Mouse (Mus musculus) limb, embryonic 11.5 days (tissue): Measurements from ENCODE around the gene Rad50. TPM values are rescaled to one million over a fixed set of nuclear protein-coding genes. Genes with fewer than 3 reads are reported as not detected.

Experiments
- ATAC-seq: fragments of 200-750 bp; cut with Nextera tagmentation; 2 replicates; pipeline ENCODE4 v1.8.0; 2017; ENCODE audit warnings: low read depth; ENCODE audit not compliant: insufficient number of reproducible peaks, low FRiP score, low TSS enrichment
- DNase-seq: peaks from one replicate; pipeline ENCODE4 v3.0.0-alpha.2; 2015; ENCODE audit warnings: low spot score
- H3K27ac ChIP-seq: fragments of 300-500 bp; sonication (generic); replicated peaks from 2 replicates; pipeline ENCODE4 v1.5.1; 2014; ENCODE audit warnings: low read depth, mild to moderate bottlenecking, low read length
- H3K27me3 ChIP-seq: fragments of 300-500 bp; sonication (generic); 2 replicates; pipeline ENCODE4 v1.6.1; 2014; ENCODE audit warnings: mild to moderate bottlenecking, low read length, mixed read lengths; ENCODE audit not compliant: control insufficient read depth, insufficient read depth
- H3K36me3 ChIP-seq: fragments of 300-500 bp; sonication (generic); 2 replicates; pipeline ENCODE4 v1.6.1; 2014; ENCODE audit warnings: mild to moderate bottlenecking, low read length, moderate library complexity, mixed read lengths; ENCODE audit not compliant: control insufficient read depth, insufficient read depth
- H3K4me1 ChIP-seq: fragments of 300-500 bp; sonication (generic); 2 replicates; pipeline ENCODE4 v1.6.1; 2014; ENCODE audit warnings: low read length, mixed read lengths; ENCODE audit not compliant: control insufficient read depth, insufficient read depth
- H3K4me2 ChIP-seq: fragments of 300-500 bp; sonication (generic); 2 replicates; pipeline ENCODE4 v1.6.1; 2014; ENCODE audit warnings: low read depth, mild to moderate bottlenecking, moderate library complexity; ENCODE audit not compliant: severe bottlenecking
- H3K4me3 ChIP-seq: fragments of 300-500 bp; sonication (generic); 2 replicates; pipeline ENCODE4 v1.5.1; 2014; ENCODE audit warnings: low read depth, low read length
- H3K9ac ChIP-seq: fragments of 300-500 bp; sonication (generic); 2 replicates; pipeline ENCODE4 v1.6.1; 2014; ENCODE audit warnings: mild to moderate bottlenecking, low read length
- H3K9me3 ChIP-seq: fragments of 300-500 bp; sonication (generic); 2 replicates; pipeline ENCODE4 v1.6.1; 2016; ENCODE audit warnings: low read length; ENCODE audit not compliant: control insufficient read depth
- WGBS: fragments of 180-500 bp; shearing (Covaris S2); extraction: QIAGEN DNeasy Blood & Tissue Kit; methylation state at CpG from one replicate; pipeline ENCODE4 v1.1.7; 2014; 5-methylcytosine and 5-hydroxymethylcytosine counted together
- polyA plus RNA-seq: library from polyadenylated mRNA; unstranded; fragments of >200 nt; fragmentation: Nextera tagmentation; extraction: Ambion mirVana; gene quantifications from 2 replicates; pipeline ENCODE4 v1.2.1, GENCODE M21; 2014

Gene Rad50
- polyA plus RNA-seq = 26.4 and 28.7 TPM in 2 replicates

GRCm38 (mm10) chr11:53706934-53707717 is at the start of gene Rad50:
Gene Rad50, minus strand, starts transcription at chr11:53707319.
- Histone ChIP-seq H3K27ac (peak within 1 kb of the TSS; percentile 83), H3K27me3 (no peaks in the 10 kb centered on the region), H3K4me1 (peaks cover 4% of the 10 kb centered on the region; the same call in 1 of the 2 replicates), H3K9ac (peak within 1 kb of the TSS; percentile 87), H3K4me2 (peak within 1 kb of the TSS; percentile 90), H3K9me3 (no peaks in the 10 kb centered on the region), H3K36me3 (no peaks in the 10 kb centered on the region; the same call in 1 of the 2 replicates), H3K4me3 (peak within 1 kb of the TSS; percentile 74)
- 5% methylated on average over 55 of the region's 55 CpGs for WGBS
- ATAC-seq = peak; percentile 83
- DNase-seq = peak; percentile 92

- no peak for ATAC-seq
- Histone ChIP-seq H3K27ac (no peak overlapping the region), H3K27me3 (no peaks in the 10 kb centered on the region)
These were observed 48.0 kb upstream of the Rad50 start for GRCm38 (mm10) chr11:53755011-53755595.

GRCm38 (mm10) chr11:53749716-53750352 is 42.7 kb upstream of the Rad50 start:
- Histone ChIP-seq H3K4me3 (no peak overlapping the region), H3K27ac (no peak overlapping the region), H3K4me2 (no peak overlapping the region), H3K9me3 (no peaks in the 10 kb centered on the region), H3K9ac (no peak overlapping the region), H3K27me3 (no peaks in the 10 kb centered on the region), H3K4me1 (no peaks in the 10 kb centered on the region), H3K36me3 (no peaks in the 10 kb centered on the region)
- WGBS = 62% methylated on average over 5 of the region's 5 CpGs
- ATAC-seq = no peak
- no peak for DNase-seq

More at GRCm38 (mm10) chr11:53755011-53755595, 48.0 kb upstream of the Rad50 start:
- 84% methylated on average over 12 of the region's 12 CpGs for WGBS
- Histone ChIP-seq H3K36me3 (no peaks in the 10 kb centered on the region), H3K9ac (no peak overlapping the region), H3K9me3 (no peaks in the 10 kb centered on the region), H3K4me3 (no peak overlapping the region), H3K4me1 (peaks cover 15% of the 10 kb centered on the region), H3K4me2 (no peak overlapping the region)
- DNase-seq = no peak

- H3K4me2 ChIP-seq = no peak overlapping the region
- no peak for DNase-seq
- H3K27me3 ChIP-seq = no peaks in the 10 kb centered on the region
- no peaks in the 10 kb centered on the region for H3K4me1 ChIP-seq
- ATAC-seq = no peak
- H3K9ac ChIP-seq = no peak overlapping the region
- H3K36me3 ChIP-seq = no peaks in the 10 kb centered on the region
- WGBS = 74% methylated on average over 4 of the region's 4 CpGs
- H3K27ac ChIP-seq = no peak overlapping the region
- no peak overlapping the region for H3K4me3 ChIP-seq
- H3K9me3 ChIP-seq = no peaks in the 10 kb centered on the region
These were observed 42.2 kb upstream of the Rad50 start for GRCm38 (mm10) chr11:53749306-53749705.

- 91% methylated on average over 6 of the region's 6 CpGs for WGBS
These were observed 41.5 kb upstream of the Rad50 start for GRCm38 (mm10) chr11:53748614-53749013.

GRCm38 (mm10) chr11:53747985-53748384 is 40.9 kb upstream of the Rad50 start:
- no peaks in the 10 kb centered on the region for H3K36me3 ChIP-seq
- H3K4me1 ChIP-seq = no peaks in the 10 kb centered on the region
- WGBS = 93% methylated on average over 9 of the region's 9 CpGs
- no peak overlapping the region for H3K27ac ChIP-seq
- H3K9ac ChIP-seq = no peak overlapping the region
- no peak overlapping the region for H3K4me3 ChIP-seq
- no peak overlapping the region for H3K4me2 ChIP-seq
- DNase-seq (no peak), ATAC-seq (no peak)
- no peaks in the 10 kb centered on the region for H3K9me3 ChIP-seq
- H3K27me3 ChIP-seq = no peaks in the 10 kb centered on the region

More at GRCm38 (mm10) chr11:53748614-53749013, 41.5 kb upstream of the Rad50 start:
- no peaks in the 10 kb centered on the region for H3K27me3 ChIP-seq
- DNase-seq (no peak), ATAC-seq (no peak)
- no peaks in the 10 kb centered on the region for H3K36me3 ChIP-seq
- H3K27ac ChIP-seq = no peak overlapping the region
- no peak overlapping the region for H3K9ac ChIP-seq
- H3K4me2 ChIP-seq = no peak overlapping the region
- H3K4me3 ChIP-seq = no peak overlapping the region
- H3K4me1 ChIP-seq = no peaks in the 10 kb centered on the region
- no peaks in the 10 kb centered on the region for H3K9me3 ChIP-seq

- H3K27me3 ChIP-seq = no peaks in the 10 kb centered on the region
- H3K4me1 ChIP-seq = no peaks in the 10 kb centered on the region
- DNase-seq (no peak), ATAC-seq (no peak)
- no peaks in the 10 kb centered on the region for H3K9me3 ChIP-seq
- H3K36me3 ChIP-seq = no peaks in the 10 kb centered on the region
- no peak overlapping the region for H3K27ac ChIP-seq
- no peak overlapping the region for H3K4me3 ChIP-seq
- H3K9ac ChIP-seq = no peak overlapping the region
- WGBS = 92% methylated on average over 2 of the region's 2 CpGs
- H3K4me2 ChIP-seq = no peak overlapping the region
These were observed 38.1 kb upstream of the Rad50 start for GRCm38 (mm10) chr11:53745260-53745659.

- Histone ChIP-seq H3K4me2 (no peak overlapping the region), H3K27ac (no peak overlapping the region), H3K4me1 (no peaks in the 10 kb centered on the region), H3K27me3 (no peaks in the 10 kb centered on the region), H3K4me3 (no peak overlapping the region), H3K36me3 (no peaks in the 10 kb centered on the region), H3K9ac (no peak overlapping the region), H3K9me3 (no peaks in the 10 kb centered on the region)
- no peak for ATAC-seq
- 54% methylated on average over 5 of the region's 5 CpGs for whole genome bisulfite sequencing
- no peak for DNase-seq
These were observed 35.2 kb upstream of the Rad50 start for GRCm38 (mm10) chr11:53742353-53742752.
